Mouse (Mus musculus): Measurements from ENCODE around the gene Gm45785.

DNA sequence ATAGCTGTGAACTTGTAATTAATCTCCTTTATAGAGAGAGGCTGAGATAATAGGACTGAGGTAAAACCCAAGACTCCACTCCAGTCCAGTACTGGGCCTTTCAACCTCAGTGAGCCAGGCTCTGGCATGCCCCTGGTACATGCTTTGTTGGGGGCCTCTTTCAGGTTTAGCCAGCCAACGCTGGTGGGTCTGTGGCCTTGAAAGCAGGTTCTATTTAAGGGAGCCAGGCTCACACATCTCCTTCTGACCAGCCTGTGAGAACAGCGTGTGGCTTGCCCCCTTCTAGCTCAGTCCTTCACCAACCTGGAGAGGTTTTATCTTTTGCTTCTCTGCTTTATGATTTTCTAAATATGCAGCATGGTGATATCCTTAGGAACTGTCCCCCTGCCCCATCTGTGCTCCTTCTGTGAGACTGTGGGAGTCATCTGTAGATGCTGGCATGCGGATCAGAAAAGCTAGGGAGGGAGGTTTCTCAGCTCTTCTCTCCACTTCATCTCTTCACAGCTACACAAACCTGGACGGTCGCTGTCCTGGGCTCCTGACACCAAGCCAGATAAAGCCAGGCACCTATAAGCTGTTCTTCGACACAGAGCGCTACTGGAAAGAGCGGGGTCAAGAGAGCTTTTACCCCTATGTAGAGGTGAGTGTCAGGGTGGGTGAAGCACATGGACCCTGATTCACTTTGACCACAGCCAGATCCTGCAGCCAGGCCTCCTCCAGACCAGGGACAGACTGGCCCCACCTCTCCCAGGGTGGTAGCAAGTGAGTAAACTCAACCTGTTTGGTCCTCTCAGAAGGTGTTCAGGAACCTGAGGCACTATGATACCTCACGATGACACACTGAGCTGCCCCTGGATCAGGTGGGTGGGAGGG is 19.7 kb downstream of the Gm45785 start:
- TF ChIP-seq POLR2A (IDR thresholded peaks at IDR 0.05; ENCODE audit: borderline replicate concordance, extremely low read depth, low read depth, low read length): no peak
- no peak for TF ChIP-seq CTCF (IDR thresholded peaks at IDR 0.05; ENCODE audit: insufficient read depth, low read length)

Data from lung, adult 2 months (tissue).